Mouse (Mus musculus): ENCODE results near the gene Otulin.

The Otulin gene

GRCm38 (mm10) chr15:27580771-27581170 is 49.7 kb downstream of the Otulin start:
- no peak for DNase-seq (ENCODE audit: low spot score in 2 of 2)

GRCm38 (mm10) chr15:27579853-27580252 is 50.6 kb downstream of the Otulin start:
- DNase-seq (ENCODE audit: low spot score in 2 of 2), result no peak

- no peak for DNase-seq (ENCODE audit: low spot score in 2 of 2)
Measured at GRCm38 (mm10) chr15:27578918-27579317, 51.6 kb downstream of the Otulin start.

- DNase-seq (ENCODE audit: low spot score in 2 of 2), result no peak
Measured at GRCm38 (mm10) chr15:27577915-27578780, 52.3 kb downstream of the Otulin start.

- DNase-seq (ENCODE audit: low spot score in 2 of 2), result no peak
Measured at GRCm38 (mm10) chr15:27576886-27577285, 53.6 kb downstream of the Otulin start.

GRCm38 (mm10) chr15:27575932-27576331 is 54.6 kb downstream of the Otulin start:
- DNase-seq (ENCODE audit: low spot score in 2 of 2), result no peak

GRCm38 (mm10) chr15:27574992-27575781 is 55.3 kb downstream of the Otulin start:
- no peak for DNase-seq (ENCODE audit: low spot score in 2 of 2)

GRCm38 (mm10) chr15:27571179-27571578 is 59.3 kb downstream of the Otulin start:
- DNase-seq (ENCODE audit: low spot score in 2 of 2), result no peak

GRCm38 (mm10) chr15:27570385-27570784 is 60.1 kb downstream of the Otulin start:
- DNase-seq (ENCODE audit: low spot score in 2 of 2), result no peak

GRCm38 (mm10) chr15:27569924-27570323 is 60.6 kb downstream of the Otulin start:
- no peak for DNase-seq (ENCODE audit: low spot score in 2 of 2)

- no peak for DNase-seq (ENCODE audit: low spot score in 2 of 2)
Measured at GRCm38 (mm10) chr15:27568371-27568770, 62.1 kb downstream of the Otulin start.

GRCm38 (mm10) chr15:27567356-27567755 is 63.1 kb downstream of the Otulin start:
- DNase-seq (ENCODE audit: low spot score in 2 of 2), result no peak

GRCm38 (mm10) chr15:27565626-27566185 is 64.8 kb downstream of the Otulin start:
- peak; percentile 61 to 66 for DNase-seq (ENCODE audit: low spot score in 2 of 2)

- peak; percentile 64 to 86 for DNase-seq (ENCODE audit: low spot score in 2 of 2)
Measured at GRCm38 (mm10) chr15:27564106-27565100, 66.1 kb downstream of the Otulin start.

- DNase-seq (ENCODE audit: low spot score in 2 of 2), result no peak
Measured at GRCm38 (mm10) chr15:27560315-27560714, 70.2 kb downstream of the Otulin start.

GRCm38 (mm10) chr15:27558456-27559147 is 71.9 kb downstream of the Otulin start:
- DNase-seq (ENCODE audit: low spot score in 2 of 2), result no peak

- DNase-seq (ENCODE audit: low spot score in 2 of 2), result no peak
Measured at GRCm38 (mm10) chr15:27553554-27553953, 76.9 kb downstream of the Otulin start.

- no peak for DNase-seq (ENCODE audit: low spot score in 2 of 2)
Measured at GRCm38 (mm10) chr15:27552129-27552700, 78.3 kb downstream of the Otulin start.

GRCm38 (mm10) chr15:27551117-27552114 is 79.1 kb downstream of the Otulin start:
- no peak for DNase-seq (ENCODE audit: low spot score in 2 of 2)

All from right cerebral cortex, adult 2 months (tissue).